Mouse (Mus musculus) layer of hippocampus, postnatal 14 days (tissue): Measurements from ENCODE around the gene Ifi27l2b. TPM values are rescaled to one million over a fixed set of nuclear protein-coding genes. Genes with fewer than 3 reads are reported as not detected.

Experiments used
- DNase-seq, 2 experiments: peaks; one replicate each; pipeline ENCODE4 v3.0.0; 2021 to 2022; ENCODE audit warnings: low spot score in 2 of 2, mixed read lengths in 1 of 2
- total RNA-seq, 2 experiments: library from RNA; stranded (reverse); gene quantifications; 2 replicates each; pipeline ENCODE4 v1.2.3; 2021

Ifi27l2b gene
- total RNA-seq, 2 experiments from 2014 or later: not detected

- DNase-seq: no peak
Observed at GRCm38 (mm10) chr12:103437601-103438000, 19.4 kb downstream of the Ifi27l2b start.

GRCm38 (mm10) chr12:103434861-103435260 lies 22.2 kb downstream of the Ifi27l2b start:
- no peak for DNase-seq

GRCm38 (mm10) chr12:103433986-103434731 lies 22.9 kb downstream of the Ifi27l2b start, which contains the start of gene Ifi27:
TSS of gene Ifi27 (plus strand) at chr12:103434211.
- peak in 1 of 2 experiments; percentile 67 for DNase-seq

GRCm38 (mm10) chr12:103433430-103433829 lies 23.6 kb downstream of the Ifi27l2b start:
- no peak for DNase-seq

GRCm38 (mm10) chr12:103426710-103427109 lies 30.3 kb downstream of the Ifi27l2b start:
- no peak for DNase-seq

GRCm38 (mm10) chr12:103425729-103426470 lies 31.1 kb downstream of the Ifi27l2b start, which contains the start of gene Ddx24:
TSS of gene Ddx24 (minus strand) at chr12:103425830.
- peak; percentile 95 to 99 for DNase-seq

GRCm38 (mm10) chr12:103425016-103425728 lies 31.9 kb downstream of the Ifi27l2b start:
- no peak for DNase-seq

- DNase-seq: no peak
Observed at GRCm38 (mm10) chr12:103408144-103408543, 48.9 kb downstream of the Ifi27l2b start.

GRCm38 (mm10) chr12:103407720-103408119 lies 49.3 kb downstream of the Ifi27l2b start, which contains the start of gene 9330161L09Rik:
TSS of gene 9330161L09Rik (minus strand) at chr12:103407820.
- no peak for DNase-seq

- DNase-seq: no peak
Observed at GRCm38 (mm10) chr12:103404131-103404530, 52.9 kb downstream of the Ifi27l2b start.

Other genes starting within 250 kb of the Ifi27l2b start
- gene Prima1, start 215.1 kb downstream of the Ifi27l2b start, total RNA-seq: 1 to 10 TPM; 4.8 to 7.9 TPM
- 1 to 10 TPM; 2.1 to 2.2 TPM for gene Fam181a, start 146.2 kb downstream of the Ifi27l2b start, total RNA-seq
- 1 to 10 TPM; 1.9 TPM for gene Asb2, start 101.2 kb downstream of the Ifi27l2b start, total RNA-seq
- gene Otub2, start 68.5 kb downstream of the Ifi27l2b start, total RNA-seq: 10 to 100 TPM; 45.3 to 47.3 TPM
- 1 to 10 TPM; 2.0 to 3.4 TPM for gene 9330161L09Rik, start 49.4 kb downstream of the Ifi27l2b start, total RNA-seq
- gene Ddx24, start 31.4 kb downstream of the Ifi27l2b start, total RNA-seq: 100 to 1,000 TPM; 166 to 196 TPM
- gene Ifi27, start 23.0 kb downstream of the Ifi27l2b start, total RNA-seq: 10 to 100 TPM; 54.1 to 54.8 TPM
- gene Ifi27l2a, start 13.5 kb downstream of the Ifi27l2b start, total RNA-seq: 1 to 10 TPM; 2.0 to 2.8 TPM
- gene Ppp4r4, start 75.1 kb upstream of the Ifi27l2b start, total RNA-seq: 10 to 100 TPM; 31.6 to 37.8 TPM
- under 1 TPM in 1 of 2 experiments, not detected in 1; 0.09 TPM for gene Serpina10, start 174.2 kb upstream of the Ifi27l2b start, total RNA-seq
- gene Serpina6, start 200.0 kb upstream of the Ifi27l2b start, total RNA-seq: not detected
- gene Serpina16, start 218.9 kb upstream of the Ifi27l2b start, total RNA-seq: not detected
- gene Serpina1f, start 238.3 kb upstream of the Ifi27l2b start, total RNA-seq: not detected